Mouse (Mus musculus) ES-Bruce4 (cell line): ENCODE measurements around the gene Cul9.

ENCODE experiments used
- CTCF ChIP-seq: IDR thresholded peaks from one replicate; pipeline ENCODE4 v1.8.1; 2011; ENCODE audit warnings: low read depth, low read length
- POLR2A ChIP-seq: IDR thresholded peaks from one replicate; pipeline ENCODE4 v1.8.1; 2011; ENCODE audit warnings: low read length; ENCODE audit not compliant: insufficient read depth

DNA sequence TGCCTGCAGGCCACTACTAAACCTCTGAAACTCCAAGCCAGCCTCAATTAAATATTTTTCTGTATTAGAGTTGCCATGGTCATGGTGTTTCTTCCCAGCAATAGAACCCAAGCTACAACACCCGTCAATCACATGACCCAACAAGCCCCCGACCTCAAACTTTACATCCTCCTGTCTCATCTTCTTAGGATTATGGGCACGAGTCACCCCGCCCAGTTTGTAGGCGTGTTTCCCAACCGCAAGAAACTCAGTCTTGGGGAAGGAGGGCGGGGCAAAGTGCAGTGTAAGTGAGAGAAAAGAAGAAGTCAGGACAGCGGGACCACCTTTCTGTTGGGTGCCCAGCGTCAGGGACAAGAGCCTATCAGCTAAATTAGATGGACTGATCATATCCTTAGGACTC, 42.0 kb upstream of the Cul9 start:
- TF ChIP-seq POLR2A (no peak), CTCF (no peak)
